In genomic region chr8:64946820-64947697, GRCm38 (mm10) we compare ENCODE assay signal across 7 mouse cellular contexts. TPM values are rescaled to one million over a fixed set of nuclear protein-coding genes. Genes with fewer than 3 reads are reported as not detected.
A peak's percentile ranks its signal among the peaks of the same experiment; 100 is the strongest.
DNase-seq lines count a peak whose midpoint lies in the region; ATAC-seq and TF ChIP-seq lines count a peak whose summit lies in the region.

Tmem192 (plus strand) TSS chr8:64947185.

- H3K4me2 ChIP-seq in intestine, postnatal 0 days (replicated peaks; ENCODE audit: low read depth), result peak within 1 kb of the TSS; percentile 72
- H3K4me2 ChIP-seq in midbrain, embryonic 12.5 days (replicated peaks), result peak within 1 kb of the TSS; percentile 60

- TF ChIP-seq POLR2A in small intestine, adult 2 months (IDR thresholded peaks at IDR 0.05; ENCODE audit: low read depth, low read length), result peak; percentile 76; the same call in 1 of the 2 replicates

- intact Hi-C loops in left cerebral cortex, postnatal 4 days (cut with DNase I), result no loop called here

- H3K4me1 ChIP-seq in intestine, postnatal 0 days (replicated peaks; ENCODE audit: control insufficient read depth, insufficient read depth, low read length), result no peaks in the 10 kb centered on the region; the same call in 1 of the 2 replicates
- H3K4me1 ChIP-seq in midbrain, embryonic 12.5 days, result 0 out of 2 replicates have a peak, but pooled peaks cover 5% of the 10 kb centered on the region
- H3K4me1 ChIP-seq in small intestine, adult 2 months (ENCODE audit: control insufficient read depth, insufficient read depth, insufficient read length, low read length), result no peaks in the 10 kb centered on the region

- H3K9ac ChIP-seq in intestine, postnatal 0 days (ENCODE audit: low read depth, low read length), result peak within 1 kb of the TSS; percentile 76
- H3K9ac ChIP-seq in midbrain, embryonic 12.5 days (replicated peaks), result peak within 1 kb of the TSS; percentile 60

- peak; percentile 99 for DNase-seq in adrenal gland, adult 2 months
- peak; percentile 80 for DNase-seq in embryo, embryonic 11.5 days (ENCODE audit: low read depth, low spot score)
- peak; percentile 91 to 94 for DNase-seq in gastrocnemius, postnatal 4 days (ENCODE audit: low spot score in 2 of 2)
- peak; percentile 95 for DNase-seq in left cerebral cortex, postnatal 4 days

- peak within 1 kb of the TSS; percentile 92 for H3K27ac ChIP-seq in intestine, postnatal 0 days (ENCODE audit: low read depth, low read length)
- peak within 1 kb of the TSS; percentile 69 for H3K27ac ChIP-seq in midbrain, embryonic 12.5 days (replicated peaks)
- peak within 1 kb of the TSS; percentile 72 for H3K27ac ChIP-seq in small intestine, adult 2 months (ENCODE audit: insufficient read depth, low read depth, low read length)

- no peaks in the 10 kb centered on the region; the same call in 1 of the 2 replicates for H3K27me3 ChIP-seq in intestine, postnatal 0 days (replicated peaks; ENCODE audit: control insufficient read depth, insufficient read depth, low read length)
- peaks cover 10% of the 10 kb centered on the region for H3K27me3 ChIP-seq in midbrain, embryonic 12.5 days
- H3K27me3 ChIP-seq in small intestine, adult 2 months (ENCODE audit: control insufficient read depth, insufficient read depth, low read length), result 0 out of 2 replicates have a peak, but pooled peaks cover 4% of the 10 kb centered on the region

- H3K9me3 ChIP-seq in intestine, postnatal 0 days (ENCODE audit: control insufficient read depth), result no peaks in the 10 kb centered on the region
- H3K9me3 ChIP-seq in midbrain, embryonic 12.5 days, result no peaks in the 10 kb centered on the region

- no peaks in the 10 kb centered on the region for H3K36me3 ChIP-seq in intestine, postnatal 0 days (ENCODE audit: control insufficient read depth, insufficient read depth)
- H3K36me3 ChIP-seq in midbrain, embryonic 12.5 days, result no peaks in the 10 kb centered on the region
- no peaks in the 10 kb centered on the region for H3K36me3 ChIP-seq in small intestine, adult 2 months (ENCODE audit: control insufficient read depth, insufficient read depth, low read length)

- peak; percentile 44 for TF ChIP-seq CTCF in intestine, postnatal 0 days (IDR thresholded peaks at IDR 0.05; ENCODE audit: low read depth)
- TF ChIP-seq CTCF in small intestine, adult 2 months (IDR thresholded peaks at IDR 0.05; ENCODE audit: extremely low read depth, insufficient read length, insufficient replicate concordance, low read depth, low read length), result no peak

- ATAC-seq in intestine, postnatal 0 days, result peak; percentile 97
- ATAC-seq in midbrain, embryonic 12.5 days (ENCODE audit: low FRiP score, low read depth), result peak; percentile 95

- H3K4me3 ChIP-seq in intestine, postnatal 0 days (ENCODE audit: low read depth, low read length), result peak within 1 kb of the TSS; percentile 76
- H3K4me3 ChIP-seq in midbrain, embryonic 12.5 days, result peak within 1 kb of the TSS; percentile 80
- H3K4me3 ChIP-seq in small intestine, adult 2 months (ENCODE audit: low read depth, low read length), result peak within 1 kb of the TSS; percentile 81

- under 1% methylated on average over 72 of the region's 73 CpGs for WGBS in intestine, postnatal 0 days
- 2% methylated on average over 72 of the region's 73 CpGs for WGBS in midbrain, embryonic 12.5 days
- WGBS in small intestine, adult 2 months, result under 1% methylated on average over 73 of the region's 73 CpGs

RNA-seq across cellular contexts. Expression of gene Tmem192, which starts in this region (rescaled TPM):
- 10 to 100 TPM; 57.5 to 77.8 TPM for total RNA-seq in adrenal gland, adult 2 months (2021)
- 141 and 177 TPM in 2 replicates for polyA plus RNA-seq in adrenal gland, adult 2 months (2012; rRNA removed)
- total RNA-seq in gastrocnemius, postnatal 4 days (2021), result 10 to 100 TPM; 11.5 to 13.0 TPM
- 89.2 and 90.4 TPM in 2 replicates for polyA plus RNA-seq in intestine, postnatal 0 days (2015; fragmentation: Nextera tagmentation; extraction: Ambion mirVana)
- total RNA-seq in left cerebral cortex, postnatal 4 days (2021), result 10 to 100 TPM; 14.1 to 18.7 TPM
- 15.3 and 15.8 TPM in 2 replicates for polyA plus RNA-seq in midbrain, embryonic 12.5 days (2016; fragmentation: Nextera tagmentation; extraction: Ambion mirVana)
- 15.5 and 40.3 TPM in 2 replicates for polyA plus RNA-seq in small intestine, adult 2 months (2012; rRNA removed)

Comparison
In these comparisons a context has a peak if more than half of its experiments do, and no peak if none do; other contexts are left out.
1. Peak in every context shown above with its lines: DNase-seq, ATAC-seq, H3K4me3 ChIP-seq and H3K27ac ChIP-seq.